Mouse (Mus musculus): ENCODE data around the gene Otulinl. TPM values are rescaled to one million over a fixed set of nuclear protein-coding genes. Genes with fewer than 3 reads are reported as not detected.

Otulinl gene
- polyA plus RNA-seq, 1 experiment: not detected

GRCm38 (mm10) chr15:27617227-27617626, 64.2 kb downstream of the Otulinl start:
- TF ChIP-seq GATA1 (IDR thresholded peaks at IDR 0.05; ENCODE audit: low read length): no peak

GRCm38 (mm10) chr15:27616159-27616558, 65.2 kb downstream of the Otulinl start:
- no peak for TF ChIP-seq GATA1 (IDR thresholded peaks at IDR 0.05; ENCODE audit: low read length)

GRCm38 (mm10) chr15:27613255-27613654, 68.1 kb downstream of the Otulinl start:
- TF ChIP-seq GATA1 (IDR thresholded peaks at IDR 0.05; ENCODE audit: low read length): no peak

GRCm38 (mm10) chr15:27612533-27613221, 68.7 kb downstream of the Otulinl start:
- TF ChIP-seq GATA1 (IDR thresholded peaks at IDR 0.05; ENCODE audit: low read length): no peak

DNA sequence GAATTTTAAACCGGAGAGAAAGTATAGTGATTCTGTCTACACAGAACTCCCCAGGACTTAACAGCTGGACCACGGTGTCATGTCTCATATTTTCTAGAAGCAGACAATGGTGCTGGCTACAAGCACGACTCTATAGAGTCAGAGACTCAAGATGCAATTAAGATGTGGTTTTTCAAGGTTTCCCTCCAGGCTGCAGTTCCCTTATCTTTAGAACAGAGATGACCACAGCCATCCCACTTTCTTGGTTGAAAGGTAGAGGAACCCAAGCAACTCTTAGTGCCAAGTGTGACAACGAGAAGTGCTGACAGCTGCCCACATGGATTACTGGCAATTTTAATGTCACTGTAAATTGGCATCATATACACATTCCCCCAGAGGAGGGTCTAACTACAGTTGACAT, 71.8 kb downstream of the Otulinl start:
- no peak for TF ChIP-seq GATA1 (IDR thresholded peaks at IDR 0.05; ENCODE audit: low read length)

GRCm38 (mm10) chr15:27605252-27605651, 76.1 kb downstream of the Otulinl start:
- TF ChIP-seq GATA1 (IDR thresholded peaks at IDR 0.05; ENCODE audit: low read length): no peak

Other genes starting within 250 kb of the Otulinl start
- gene Ank, start 214.9 kb downstream of the Otulinl start, polyA plus RNA-seq (2012): 20.5 and 21.7 TPM in 2 replicates
- gene Otulin, start 50.9 kb downstream of the Otulinl start, polyA plus RNA-seq (2012): 24.9 and 38.0 TPM in 2 replicates